Mouse (Mus musculus): ENCODE results near the gene Cck.

Gene Cck

DNA sequence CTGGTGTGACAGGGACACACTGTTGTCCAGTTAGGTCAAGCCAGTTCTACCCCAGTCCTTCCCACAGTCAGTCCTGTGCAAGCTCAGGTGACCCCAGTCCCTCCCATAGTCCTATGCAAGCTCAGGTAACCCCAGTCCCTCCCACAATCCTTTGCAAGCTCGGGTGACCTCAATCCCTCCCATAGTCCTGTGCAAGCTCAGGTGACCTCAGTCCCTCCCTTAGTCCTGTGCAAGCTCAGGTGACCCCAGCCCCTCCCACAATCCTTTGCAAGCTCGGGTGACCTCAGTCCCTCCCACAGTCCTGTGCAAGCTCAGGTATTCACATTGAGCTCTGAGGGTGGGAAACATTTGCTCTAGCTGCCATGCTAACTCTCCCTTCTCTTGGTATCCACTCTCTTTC lies 35.5 kb downstream of the Cck start:
- DNase-seq (ENCODE audit: low read depth), result no peak

DNA sequence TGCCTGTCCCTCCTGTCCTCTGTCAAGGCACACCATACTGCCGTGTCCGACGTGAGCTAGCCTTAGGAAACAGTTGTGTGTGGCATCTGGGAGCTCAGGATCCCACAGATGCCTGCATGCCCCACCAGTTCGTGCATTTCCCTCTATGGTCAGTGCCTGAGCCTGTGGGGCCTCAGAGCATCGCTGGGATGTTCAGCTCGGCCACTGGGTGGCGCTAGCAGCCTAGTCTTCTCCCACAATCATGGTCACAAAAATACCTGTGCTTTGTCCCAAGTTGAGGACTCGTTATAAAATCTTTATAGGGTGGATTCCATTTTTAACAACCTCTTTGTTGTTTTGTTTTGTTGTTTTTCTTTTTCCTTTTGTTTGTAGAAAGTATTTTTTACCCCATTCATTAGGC lies 37.0 kb downstream of the Cck start:
- DNase-seq (ENCODE audit: low read depth), result peak; percentile 35

DNA sequence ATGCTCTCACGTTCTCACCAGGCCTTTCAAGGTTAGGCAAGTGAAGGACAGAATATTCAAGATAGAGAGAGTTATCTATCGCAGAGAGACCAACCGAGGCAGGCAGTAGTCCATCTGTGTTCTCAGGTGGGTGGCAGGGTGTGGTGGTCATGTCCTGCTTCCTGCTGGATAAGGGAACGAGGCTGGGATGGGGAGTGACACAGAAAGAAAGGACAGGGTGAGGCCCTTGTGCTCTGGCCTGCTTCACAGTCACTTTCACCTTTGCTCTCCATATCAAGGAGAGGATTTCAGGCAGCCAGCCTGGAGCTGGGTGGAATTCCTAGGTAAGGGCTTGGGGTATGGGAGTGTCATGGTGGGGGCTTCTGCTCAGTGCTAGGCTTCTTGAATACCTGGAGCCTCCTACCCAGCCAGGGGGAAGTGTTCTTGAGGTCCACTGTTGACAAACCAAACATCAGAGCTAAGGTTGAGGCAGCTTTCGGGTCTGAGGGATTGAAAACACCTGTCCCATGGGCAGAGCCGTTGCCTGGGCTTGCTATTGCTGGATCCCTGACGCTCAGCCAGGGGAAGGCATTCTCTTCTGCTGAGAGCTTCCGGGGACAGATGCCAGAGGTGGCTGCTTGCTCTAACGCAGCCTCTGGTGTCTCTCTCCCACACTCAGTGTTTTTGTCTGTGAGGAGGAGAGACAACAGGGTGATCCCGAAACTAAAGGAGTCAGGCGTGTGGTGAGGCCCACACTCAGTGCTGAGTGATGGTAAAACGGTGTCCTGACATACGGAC lies 38.6 kb downstream of the Cck start:
- no peak for DNase-seq (ENCODE audit: low read depth)

DNA sequence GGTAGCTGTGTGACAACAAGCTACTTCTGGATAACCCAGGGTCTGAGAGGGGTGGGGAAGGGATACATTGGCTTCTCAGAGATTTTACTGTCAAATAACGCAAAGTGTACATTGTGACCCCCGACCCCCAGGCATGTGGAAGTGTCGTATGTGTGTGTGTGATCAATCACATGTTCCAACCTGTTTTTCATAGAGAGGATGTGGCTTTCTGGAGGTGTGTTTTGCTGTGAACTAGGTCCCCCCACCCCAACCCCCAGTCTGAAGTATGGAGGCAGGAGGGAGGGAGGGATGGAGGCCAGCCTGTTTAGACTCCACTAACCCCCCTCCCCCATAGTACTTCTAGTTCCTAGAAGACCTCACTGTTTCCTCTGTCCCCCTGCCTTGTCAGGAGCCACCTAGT lies 40.6 kb downstream of the Cck start:
- no peak for DNase-seq (ENCODE audit: low read depth)

DNA sequence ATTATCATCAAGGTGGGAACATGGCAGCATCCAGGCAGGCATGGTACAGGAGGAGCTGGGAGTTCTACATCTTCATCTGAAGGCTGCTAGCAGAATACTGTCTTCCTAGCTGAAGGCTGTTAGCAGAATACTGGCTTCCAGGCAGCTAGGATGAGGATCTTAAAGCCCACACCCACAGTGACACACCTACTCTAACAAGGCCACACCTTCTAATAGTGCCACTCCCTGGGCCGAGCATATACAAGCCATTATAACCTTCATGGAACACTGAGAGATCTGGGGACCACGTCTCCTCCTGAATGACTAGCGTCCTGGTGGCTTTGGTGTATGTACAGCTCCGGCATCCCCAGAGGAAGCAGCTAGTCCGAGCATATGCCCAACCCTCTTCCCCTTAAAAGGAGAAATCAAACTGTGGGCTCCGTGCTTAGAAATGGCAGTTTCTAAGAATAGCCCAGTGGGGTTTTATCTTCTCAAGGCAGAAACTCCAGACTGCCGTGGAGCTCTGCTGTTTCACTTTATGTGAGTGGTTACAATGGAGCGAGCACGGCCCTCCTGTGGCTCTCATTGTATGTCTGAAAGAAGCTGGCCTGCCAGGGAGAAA lies 43.1 kb downstream of the Cck start:
- DNase-seq (ENCODE audit: low read depth), result peak; percentile 62

DNA sequence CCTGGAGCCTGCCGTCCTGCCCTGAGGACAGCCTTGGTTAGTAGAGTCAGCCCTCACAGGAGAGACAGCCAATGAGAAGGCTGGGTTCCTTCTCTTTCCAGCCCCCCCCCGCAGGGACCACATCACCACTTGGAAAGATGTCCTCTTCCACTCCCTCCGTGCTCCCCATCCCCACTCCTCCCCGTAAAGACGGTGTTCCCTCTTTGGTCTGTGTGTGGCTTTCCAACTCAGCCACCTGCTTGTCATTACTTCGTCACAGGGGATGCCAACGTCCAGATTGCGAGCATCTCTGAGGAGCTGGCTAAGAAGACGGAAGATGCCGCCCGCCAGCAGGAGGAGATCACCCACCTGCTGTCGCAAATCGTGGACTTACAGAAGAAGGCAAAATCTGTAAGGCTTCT lies 49.1 kb downstream of the Cck start:
- DNase-seq (ENCODE audit: low read depth), result no peak

DNA sequence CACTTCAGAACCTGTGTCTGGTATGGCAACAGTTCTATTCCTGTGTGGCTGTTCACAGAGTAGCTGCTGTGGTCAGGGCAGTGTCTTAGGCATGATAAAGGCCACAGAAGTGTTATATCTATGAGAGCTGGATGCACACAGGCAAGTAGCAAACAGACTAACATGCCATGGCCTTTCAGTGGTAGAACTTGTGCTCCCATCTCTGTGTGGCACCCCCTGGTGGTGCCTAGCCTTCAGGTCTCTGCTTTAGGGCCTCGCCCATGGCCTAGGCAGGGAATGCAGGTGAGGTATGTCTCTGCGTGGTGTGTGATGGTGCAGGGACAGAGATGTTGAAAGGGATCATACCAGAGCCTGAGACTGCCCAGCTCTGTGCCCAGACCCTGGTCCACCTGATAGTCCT lies 50.1 kb downstream of the Cck start:
- peak; percentile 55 for DNase-seq (ENCODE audit: low read depth)

DNA sequence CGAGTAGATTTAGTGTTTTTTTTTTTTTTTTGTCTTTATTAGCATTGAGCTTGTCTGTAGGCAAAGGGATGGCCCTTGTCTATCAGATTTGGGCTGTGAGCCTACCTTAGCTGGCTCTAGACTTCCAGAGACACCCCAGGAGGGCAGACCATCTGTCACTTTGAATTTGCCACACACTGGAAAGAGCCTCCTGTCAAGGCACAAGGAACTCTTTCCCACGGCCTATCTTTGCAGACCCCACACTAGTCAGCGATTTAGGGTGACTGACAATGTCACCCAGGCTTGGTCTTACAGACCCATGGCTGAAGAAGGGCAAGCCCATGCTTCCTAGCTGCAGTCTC lies 51.2 kb downstream of the Cck start:
- DNase-seq (ENCODE audit: low read depth), result no peak

DNA sequence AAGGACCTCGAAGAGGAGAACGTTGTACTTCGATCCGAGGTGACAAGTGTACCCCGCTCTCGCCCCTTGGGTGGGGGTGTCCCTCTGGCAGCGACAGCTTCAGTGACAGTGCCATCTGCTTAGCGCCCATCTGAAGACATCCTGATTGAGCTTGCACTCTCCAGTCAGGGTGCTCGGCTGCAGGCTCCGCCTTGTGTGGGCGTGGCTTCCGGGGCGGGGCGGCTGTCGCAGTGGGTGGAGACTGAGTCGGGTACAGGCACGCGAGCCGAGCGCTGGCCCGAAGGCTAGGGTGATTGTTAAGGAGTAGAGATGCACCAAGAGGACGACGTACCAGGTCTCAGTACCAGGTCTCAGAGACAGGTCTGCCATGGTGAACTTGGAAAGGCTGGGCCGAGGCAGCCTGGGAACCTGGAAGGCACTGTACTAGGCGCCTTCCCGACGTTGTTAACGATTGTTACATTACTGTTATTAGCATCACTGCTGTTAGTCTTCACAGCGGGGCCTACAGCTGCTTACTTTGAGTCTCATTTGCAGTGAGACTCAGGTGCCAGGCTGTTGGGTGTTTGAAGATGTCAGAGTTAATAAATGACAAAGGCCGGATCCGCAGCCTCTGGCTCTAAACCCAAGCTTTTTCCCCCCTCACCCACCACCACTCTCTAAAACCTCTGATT lies 51.7 kb downstream of the Cck start:
- DNase-seq (ENCODE audit: low read depth), result no peak

DNA sequence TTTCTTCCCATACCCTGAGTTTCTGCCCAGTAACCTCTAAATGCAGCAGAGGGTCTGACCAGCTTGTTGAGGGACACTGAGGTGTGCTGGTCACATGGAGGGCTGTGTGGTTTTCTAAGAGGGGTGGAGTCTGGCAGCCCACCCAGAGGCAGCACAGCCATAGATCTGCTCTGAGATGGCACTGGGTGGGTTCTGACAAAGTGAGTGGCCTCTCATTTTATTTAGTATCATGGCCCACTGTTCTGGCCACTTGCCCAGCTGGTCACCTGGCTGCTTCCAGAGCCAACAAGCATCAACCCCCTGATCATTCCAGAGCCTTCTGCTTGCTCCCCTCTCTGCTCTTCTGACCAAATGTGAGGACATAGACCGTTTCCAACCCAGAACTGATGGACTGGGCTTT lies 53.3 kb downstream of the Cck start:
- no peak for DNase-seq (ENCODE audit: low read depth)

Data from c-Kit-positive CD71-positive TER-119-negative erythroid progenitor cells, embryonic 14.5 days (primary cell).